ENCODE assay signal across 23 mouse cellular contexts in genomic region chrX:94343638-94344037, GRCm38 (mm10). TPM values are rescaled to one million over a fixed set of nuclear protein-coding genes. Genes with fewer than 3 reads are reported as not detected.
"Had no signal": no experiment of that assay in that cellular context is flagged by ENCODE, and none has a peak within 500 bp of the region (broad histone marks: within the 10 kb centered on the region; RNA-seq: fewer than 3 reads in every experiment).

No protein-coding gene starts in this region.

RNA-seq across cellular contexts. Expression of gene Fam90a1b, which starts 22.9 kb away (rescaled TPM):
- total RNA-seq: heart, postnatal 10 days; heart, postnatal 14 days; heart, postnatal 25 days; heart, postnatal 36 days; heart, postnatal 4 days; hematopoietic stem cell, adult 5-6 weeks; layer of hippocampus, adult 18-20 months; left cerebral cortex, adult 2 months had no signal
- polyA plus RNA-seq: heart, embryonic 13.5 days; heart, embryonic 14.5 days; heart, embryonic 15.5 days; heart, embryonic 16.5 days; heart, postnatal 0 days; hindbrain, embryonic 10.5 days; hindbrain, embryonic 11.5 days; inflammation-experienced regulatory T-cells, adult 6 months; intestine, embryonic 14.5 days; intestine, embryonic 15.5 days; intestine, embryonic 16.5 days; kidney, adult 2 months; kidney, embryonic 15.5 days; kidney, embryonic 16.5 days; large intestine, adult 2 months had no signal
